Mouse (Mus musculus) erythroblast, adult 5-6 weeks (primary cell): ENCODE data around the gene Fscn1. TPM values are rescaled to one million over a fixed set of nuclear protein-coding genes. Genes with fewer than 3 reads are reported as not detected.

ENCODE experiments used
- ATAC-seq: replicated peaks from 2 replicates; pipeline ENCODE4 v1.8.0; 2016; ENCODE audit warnings: moderate number of reproducible peaks, mild to moderate bottlenecking, moderate TSS enrichment, inconsistent platforms; ENCODE audit not compliant: poor library complexity, low FRiP score, severe bottlenecking
- total RNA-seq, 2 experiments: library from RNA; stranded (forward) in 1 of 2; stranded (reverse) in 1 of 2; fragments of 150-400 nt in 1 of 2; fragments of 200-764, 138-1000 nt in 1 of 2; gene quantifications; 2 replicates each; pipeline versions ENCODE4 v1.2.3 to v1.2.4; 2015 to 2017; ENCODE audit warnings: low replicate concordance in 2 of 2

Gene Fscn1
- total RNA-seq, 2 experiments from 2014 or later = not detected

GRCm38 (mm10) chr5:142932084-142932685, 28.0 kb upstream of the Fscn1 start:
- ATAC-seq = peak; percentile 80

GRCm38 (mm10) chr5:142932731-142933130, 27.4 kb upstream of the Fscn1 start:
- ATAC-seq = no peak

- ATAC-seq = peak; percentile 77
Observed at GRCm38 (mm10) chr5:142935642-142936335, 24.4 kb upstream of the Fscn1 start.

- ATAC-seq = peak; percentile 73
Observed at GRCm38 (mm10) chr5:142936336-142936719, 23.8 kb upstream of the Fscn1 start.

GRCm38 (mm10) chr5:142937956-142938727, 22.0 kb upstream of the Fscn1 start:
- no peak for ATAC-seq

GRCm38 (mm10) chr5:142940393-142940792, 19.8 kb upstream of the Fscn1 start:
- ATAC-seq = no peak

- ATAC-seq = no peak
Observed at GRCm38 (mm10) chr5:142944979-142945682, 15.0 kb upstream of the Fscn1 start.

GRCm38 (mm10) chr5:142947460-142947859, 12.7 kb upstream of the Fscn1 start:
- no peak for ATAC-seq

GRCm38 (mm10) chr5:142949580-142949979, 10.6 kb upstream of the Fscn1 start:
- ATAC-seq = no peak

GRCm38 (mm10) chr5:142950405-142950804, 9.7 kb upstream of the Fscn1 start:
- no peak for ATAC-seq

- ATAC-seq = no peak
Observed at GRCm38 (mm10) chr5:142953641-142954040, 6.5 kb upstream of the Fscn1 start.

- ATAC-seq = no peak
Observed at GRCm38 (mm10) chr5:142956956-142957703, 3.0 kb upstream of the Fscn1 start.

GRCm38 (mm10) chr5:142958464-142958863, 1.7 kb upstream of the Fscn1 start:
- no peak for ATAC-seq

GRCm38 (mm10) chr5:142959156-142959555, 987 bp upstream of the Fscn1 start:
- no peak for ATAC-seq

- ATAC-seq = no peak
Observed at GRCm38 (mm10) chr5:142960775-142961271, 680 bp downstream of the Fscn1 start.

- no peak for ATAC-seq
Observed at GRCm38 (mm10) chr5:142961398-142961880, 1.3 kb downstream of the Fscn1 start.

- no peak for ATAC-seq
Observed at GRCm38 (mm10) chr5:142961881-142962443, 1.8 kb downstream of the Fscn1 start.

- no peak for ATAC-seq
Observed at GRCm38 (mm10) chr5:142962444-142962961, 2.4 kb downstream of the Fscn1 start.
